Mouse (Mus musculus) adrenal gland, postnatal 14 days (tissue): ENCODE data around the gene Cnot1. TPM values are rescaled to one million over a fixed set of nuclear protein-coding genes. Genes with fewer than 3 reads are reported as not detected.

Experiments
- DNase-seq: peaks from one replicate; pipeline ENCODE4 v3.0.0; 2021; ENCODE audit warnings: mixed read lengths
- total RNA-seq: library from RNA; stranded (reverse); gene quantifications from 2 replicates; pipeline ENCODE4 v1.2.3, GENCODE M21; 2021

The Cnot1 gene
- total RNA-seq, 1 experiment from 2014 or later: 144 TPM

- no peak for DNase-seq
Measured at GRCm38 (mm10) chr8:95727625-95728024, 79.6 kb downstream of the Cnot1 start.

GRCm38 (mm10) chr8:95716546-95717335, 90.5 kb downstream of the Cnot1 start:
- DNase-seq: no peak

DNA sequence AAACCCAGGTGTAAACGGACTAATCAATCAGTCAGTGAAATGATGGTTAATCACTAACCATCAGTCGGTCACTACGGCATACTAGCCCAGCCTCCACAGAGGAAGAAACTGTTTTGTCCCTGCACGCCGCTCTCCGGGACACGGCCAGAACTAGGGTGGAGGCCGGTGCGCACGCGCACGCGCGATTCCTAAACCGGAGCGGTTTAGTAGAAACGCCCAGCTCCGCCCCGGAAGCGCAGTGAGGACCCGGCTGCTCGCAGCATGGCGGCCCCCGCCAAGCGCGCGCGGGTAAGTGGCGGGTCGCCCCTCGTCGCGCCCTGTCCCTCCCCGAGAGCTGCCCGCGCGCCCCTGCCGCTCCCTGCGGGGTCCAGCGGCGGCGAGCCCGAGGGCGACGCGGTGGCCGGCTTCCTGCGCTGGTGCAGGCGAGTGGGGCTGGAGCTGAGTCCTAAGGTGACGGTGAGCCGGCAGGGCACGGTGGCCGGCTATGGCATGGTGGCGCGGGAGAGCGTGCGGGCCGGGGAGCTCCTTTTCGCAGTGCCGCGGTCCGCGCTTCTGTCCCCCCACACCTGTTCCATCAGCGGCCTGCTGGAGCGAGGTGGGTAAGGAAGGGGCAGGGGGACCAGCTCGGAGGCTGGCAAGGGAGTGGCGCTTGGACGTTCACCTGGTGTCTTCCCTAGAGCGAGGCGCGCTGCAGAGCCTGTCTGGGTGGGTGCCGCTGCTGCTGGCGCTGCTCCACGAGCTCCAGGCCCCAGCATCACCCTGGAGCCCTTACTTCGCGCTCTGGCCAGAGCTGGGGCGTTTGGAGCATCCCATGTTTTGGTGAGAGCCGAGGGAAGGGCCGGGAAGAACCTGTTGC, 91.4 kb downstream of the Cnot1 start, which contains the start of gene Setd6:
Gene Setd6, plus strand, starts transcription at position 206 of the 856 bp plus-strand sequence.
- peak; percentile 94 for DNase-seq

DNA sequence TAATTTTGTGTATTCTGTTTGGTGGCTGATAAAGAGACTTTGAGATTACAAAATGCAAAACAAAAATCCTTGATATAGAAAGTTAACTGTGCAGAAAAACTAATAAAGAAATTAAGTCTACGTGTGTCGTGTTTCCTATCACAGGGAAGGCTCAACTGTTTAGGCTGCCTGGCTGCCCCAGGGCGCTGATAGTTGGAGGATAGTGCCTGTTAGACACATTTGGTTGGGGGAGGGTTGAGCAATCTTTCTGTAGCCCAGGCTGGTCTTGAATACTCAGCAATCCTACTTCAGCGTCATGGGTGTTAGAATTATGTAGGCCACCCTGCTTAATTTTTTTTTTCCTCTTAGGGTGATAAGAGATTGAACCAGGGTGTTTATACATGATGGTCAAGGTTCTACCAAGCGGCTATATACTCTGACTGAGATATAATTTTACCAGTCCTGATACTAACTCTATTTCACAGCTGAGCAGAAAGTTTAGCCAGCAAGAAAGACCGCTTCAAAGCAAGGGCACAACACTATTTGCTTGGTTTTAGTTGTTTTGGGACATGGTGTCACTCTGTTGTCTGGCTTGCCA, 92.3 kb downstream of the Cnot1 start:
- no peak for DNase-seq

- no peak for DNase-seq
Measured at GRCm38 (mm10) chr8:95714367-95714766, 92.9 kb downstream of the Cnot1 start.

GRCm38 (mm10) chr8:95713100-95714010, 93.9 kb downstream of the Cnot1 start:
- DNase-seq: peak; percentile 87

- no peak for DNase-seq
Measured at GRCm38 (mm10) chr8:95712395-95712794, 94.9 kb downstream of the Cnot1 start.

DNA sequence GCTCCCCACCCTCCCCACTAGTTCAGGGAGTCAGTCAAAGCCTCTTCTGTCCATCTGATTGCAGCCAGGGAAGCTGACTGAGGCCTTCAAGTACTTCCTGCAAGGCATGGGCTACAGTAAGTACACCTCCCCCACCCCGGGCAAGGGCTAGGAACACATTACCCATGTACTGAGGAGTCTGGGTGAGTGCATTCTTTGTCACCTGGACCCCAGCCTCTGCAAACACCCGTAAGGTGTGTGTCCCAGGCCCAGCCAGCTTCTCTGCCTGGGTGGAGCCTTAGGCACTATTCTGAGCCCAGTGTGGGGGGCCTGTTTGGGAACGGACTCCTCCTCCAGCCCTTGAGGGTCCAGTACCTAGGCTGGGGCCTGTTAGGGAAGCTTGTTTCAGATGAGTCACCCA, 96.2 kb downstream of the Cnot1 start:
- DNase-seq: no peak

DNA sequence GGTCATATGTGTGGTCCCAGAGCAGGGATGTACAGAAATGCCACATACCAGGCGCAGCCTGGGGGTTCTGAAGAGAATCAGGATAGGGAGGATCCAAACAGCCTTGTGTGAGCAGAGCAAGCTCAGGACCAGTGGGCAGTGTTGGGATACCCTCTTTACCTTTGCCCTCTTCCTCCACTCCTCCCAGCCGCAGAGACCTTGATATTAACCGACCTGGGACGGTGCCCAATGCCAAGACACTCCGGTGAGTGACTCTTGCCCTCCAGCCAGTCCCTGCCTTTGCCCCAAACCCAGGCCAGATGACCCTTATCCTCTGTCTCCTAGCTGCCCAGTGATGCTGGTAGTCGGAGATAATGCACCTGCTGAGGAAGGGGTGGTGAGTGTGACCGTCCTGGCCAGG, 97.7 kb downstream of the Cnot1 start:
- no peak for DNase-seq

DNA sequence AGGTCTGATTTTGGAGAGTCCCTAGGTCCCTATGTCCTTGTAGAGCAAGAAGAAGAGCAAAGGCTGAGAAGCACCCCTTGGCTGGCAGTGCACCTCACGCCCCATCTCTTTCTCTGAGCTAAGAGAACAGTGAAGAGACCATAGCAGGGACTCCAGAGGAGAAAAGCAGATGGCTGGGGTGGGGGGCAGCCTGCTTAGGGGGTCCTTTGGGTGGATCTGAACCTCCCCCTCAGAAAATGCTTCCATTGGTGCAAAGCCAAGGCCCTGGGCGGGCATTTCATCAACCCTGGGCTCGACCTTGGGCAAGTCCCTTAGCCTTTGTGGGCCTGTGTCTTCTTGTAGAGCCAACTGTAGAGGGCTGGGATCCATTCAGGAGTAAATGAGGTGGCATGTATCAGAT, 102.7 kb downstream of the Cnot1 start:
- DNase-seq: no peak

- peak; percentile 58 for DNase-seq
Measured at GRCm38 (mm10) chr8:95703461-95704260, 103.6 kb downstream of the Cnot1 start.

DNA sequence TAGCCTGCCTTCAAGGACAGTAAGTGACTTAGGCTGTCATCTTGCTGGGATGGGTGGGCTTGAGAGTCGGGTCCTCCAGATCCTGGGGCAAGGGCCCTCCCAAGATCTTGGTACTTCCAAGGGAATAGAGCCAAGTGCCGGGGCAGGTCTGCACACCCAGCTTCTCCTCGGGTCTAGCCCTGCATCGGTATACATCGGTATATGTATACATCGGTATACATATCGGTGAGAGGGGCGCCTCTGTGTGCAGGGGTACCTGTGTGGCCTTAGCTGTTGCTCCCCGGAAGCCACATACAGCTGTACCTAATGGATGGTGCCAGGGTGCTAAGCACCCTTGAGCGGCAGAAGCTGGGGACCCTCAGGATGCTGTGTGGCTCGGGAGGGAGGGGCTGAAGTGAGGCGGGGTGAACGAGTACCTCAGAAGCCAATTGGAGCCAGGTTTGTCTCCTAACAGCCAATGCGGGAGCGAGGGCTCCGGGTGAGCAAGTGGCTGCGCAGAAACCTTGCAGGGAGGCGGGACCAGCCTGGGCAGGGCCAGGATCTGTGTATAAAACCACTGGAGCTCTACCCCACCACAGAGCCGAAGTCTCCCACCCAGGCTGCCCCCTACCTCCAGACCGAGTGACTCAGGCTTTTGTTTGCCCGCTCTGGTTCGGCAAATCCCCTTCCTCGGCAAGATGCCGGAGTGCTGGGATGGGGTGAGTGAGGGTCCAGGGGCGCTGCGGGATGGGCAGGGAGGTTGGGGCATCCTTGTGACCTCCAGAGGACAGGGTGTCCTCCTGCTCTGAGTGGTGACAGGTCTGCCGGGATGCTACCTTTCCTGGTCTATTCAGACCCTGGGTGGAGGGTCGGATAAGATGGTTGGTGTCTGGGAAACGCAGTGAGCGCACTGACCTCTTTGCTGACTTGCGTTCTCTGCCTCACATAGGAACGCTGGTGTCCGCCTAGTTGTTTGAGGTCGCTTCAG, 104.5 kb downstream of the Cnot1 start:
- peak; percentile 92 for DNase-seq

GRCm38 (mm10) chr8:95701809-95702208, 105.5 kb downstream of the Cnot1 start:
- DNase-seq: no peak

DNA sequence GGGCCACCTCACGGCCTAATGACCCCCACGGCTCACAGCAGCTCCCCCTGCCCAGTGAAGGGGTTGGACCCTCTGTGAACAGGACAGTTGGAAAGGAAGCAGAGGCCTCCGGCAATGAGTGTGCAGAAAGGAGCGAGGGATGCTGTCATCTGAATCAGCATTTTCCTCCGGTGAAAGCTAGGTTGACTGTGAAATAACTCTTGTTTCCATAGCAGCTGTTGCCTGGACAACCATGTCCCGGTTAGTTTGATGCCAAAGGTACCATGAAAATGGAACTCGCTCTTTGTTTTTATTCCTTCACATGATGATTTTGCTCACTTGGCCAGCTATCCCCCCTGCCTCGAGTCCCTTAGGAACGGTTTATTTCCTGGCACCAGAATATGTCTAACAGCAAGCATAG, 107.0 kb downstream of the Cnot1 start:
- DNase-seq: no peak

GRCm38 (mm10) chr8:95698179-95698578, 109.1 kb downstream of the Cnot1 start:
- no peak for DNase-seq

- peak; percentile 88 for DNase-seq
Measured at GRCm38 (mm10) chr8:95697128-95697527, 110.1 kb downstream of the Cnot1 start.

DNA sequence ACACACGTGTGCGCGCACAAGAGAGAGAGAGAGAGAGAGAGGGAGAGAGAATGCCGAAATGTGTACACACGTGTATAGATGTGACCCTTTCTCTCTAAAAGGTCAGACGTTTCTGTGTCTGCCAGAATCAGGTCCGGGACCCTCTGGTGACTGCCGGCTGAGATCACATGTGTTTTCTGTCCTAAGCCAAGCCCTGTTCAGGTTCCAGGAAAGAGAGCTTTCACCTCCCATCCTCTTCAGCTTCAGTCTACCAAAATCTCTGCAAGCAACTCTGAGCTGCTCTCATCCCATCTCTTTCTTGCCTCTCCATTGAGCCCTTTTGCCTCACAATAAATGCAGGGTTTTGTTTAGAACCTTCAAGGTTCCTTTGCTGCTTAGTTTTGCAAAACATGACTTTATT, 110.6 kb downstream of the Cnot1 start:
- no peak for DNase-seq

DNA sequence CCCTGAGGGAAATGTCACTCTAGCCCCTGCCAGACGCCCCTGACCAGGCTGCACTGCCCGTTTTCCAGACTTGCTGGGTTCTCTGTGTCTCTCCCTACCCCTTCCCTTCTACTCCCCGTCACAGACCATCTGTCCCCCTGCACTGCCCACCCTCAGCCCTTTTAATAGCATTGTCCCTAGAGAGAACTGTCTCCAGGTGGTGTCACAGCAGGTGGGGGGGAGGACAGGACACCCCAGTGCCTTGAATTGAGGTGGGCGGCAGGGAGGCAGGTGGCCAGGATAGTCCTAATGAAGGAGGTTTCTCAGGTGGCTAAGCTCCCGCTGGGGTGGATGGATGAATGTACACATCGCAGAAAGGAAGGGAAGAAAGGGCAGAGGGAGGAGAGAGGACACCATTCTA, 112.6 kb downstream of the Cnot1 start:
- DNase-seq: no peak

DNA sequence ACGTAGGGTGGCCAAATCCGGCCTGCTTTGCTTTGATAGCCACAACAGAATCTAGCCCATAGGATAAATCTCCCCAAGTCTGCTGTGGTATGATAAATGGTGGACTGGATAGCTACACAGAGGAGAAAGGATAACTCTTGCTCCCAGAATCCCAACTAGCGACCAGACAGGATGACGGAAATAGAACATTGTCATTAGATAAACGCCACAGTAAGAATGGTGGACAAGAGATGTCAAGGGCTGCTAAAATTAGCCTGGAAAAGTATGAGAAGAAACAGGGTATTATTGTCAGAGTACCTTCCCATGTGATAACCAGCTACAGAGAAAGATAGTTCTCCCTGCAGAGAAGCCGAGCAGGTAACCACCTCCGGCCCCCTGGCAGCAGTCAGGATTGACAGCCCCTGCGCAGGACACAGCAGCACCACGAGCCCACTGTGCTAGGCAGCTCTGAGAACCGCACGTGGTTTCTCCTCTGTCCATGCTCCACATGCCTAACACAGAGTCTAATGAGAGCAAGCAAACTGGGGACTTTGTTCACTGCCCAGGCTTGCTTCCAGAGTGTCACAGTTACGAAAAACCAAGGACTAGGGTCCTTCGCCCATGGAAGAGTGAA, 116.2 kb downstream of the Cnot1 start:
- DNase-seq: no peak
